Mouse (Mus musculus) 416B (cell line): ENCODE results near the gene Gm20479.

Source experiments
- DNase-seq: peaks from one replicate; pipeline ENCODE4 v3.0.0; 2011; ENCODE audit warnings: low read depth

Gm20479 gene

DNA sequence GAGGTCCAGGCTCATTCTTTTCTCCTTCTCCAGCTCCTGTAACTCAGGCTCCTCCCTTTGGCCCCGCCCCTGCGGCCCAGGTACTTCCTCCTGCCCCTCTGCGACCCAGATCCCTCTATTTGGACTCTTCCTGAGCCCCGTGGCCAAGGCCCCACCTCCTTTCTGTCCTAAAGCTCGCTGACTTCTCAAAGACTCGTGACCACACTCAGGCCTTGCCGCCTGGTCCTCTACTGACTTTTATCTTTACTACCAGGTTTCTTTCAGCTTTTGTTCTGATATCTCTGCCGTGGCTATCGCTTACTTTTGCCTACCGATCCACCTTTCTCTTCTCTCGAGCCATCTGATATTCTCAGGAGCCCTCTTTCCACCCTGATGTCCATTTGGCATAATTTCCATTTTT, 10.8 kb upstream of the Gm20479 start:
- peak; percentile 29 for DNase-seq

DNA sequence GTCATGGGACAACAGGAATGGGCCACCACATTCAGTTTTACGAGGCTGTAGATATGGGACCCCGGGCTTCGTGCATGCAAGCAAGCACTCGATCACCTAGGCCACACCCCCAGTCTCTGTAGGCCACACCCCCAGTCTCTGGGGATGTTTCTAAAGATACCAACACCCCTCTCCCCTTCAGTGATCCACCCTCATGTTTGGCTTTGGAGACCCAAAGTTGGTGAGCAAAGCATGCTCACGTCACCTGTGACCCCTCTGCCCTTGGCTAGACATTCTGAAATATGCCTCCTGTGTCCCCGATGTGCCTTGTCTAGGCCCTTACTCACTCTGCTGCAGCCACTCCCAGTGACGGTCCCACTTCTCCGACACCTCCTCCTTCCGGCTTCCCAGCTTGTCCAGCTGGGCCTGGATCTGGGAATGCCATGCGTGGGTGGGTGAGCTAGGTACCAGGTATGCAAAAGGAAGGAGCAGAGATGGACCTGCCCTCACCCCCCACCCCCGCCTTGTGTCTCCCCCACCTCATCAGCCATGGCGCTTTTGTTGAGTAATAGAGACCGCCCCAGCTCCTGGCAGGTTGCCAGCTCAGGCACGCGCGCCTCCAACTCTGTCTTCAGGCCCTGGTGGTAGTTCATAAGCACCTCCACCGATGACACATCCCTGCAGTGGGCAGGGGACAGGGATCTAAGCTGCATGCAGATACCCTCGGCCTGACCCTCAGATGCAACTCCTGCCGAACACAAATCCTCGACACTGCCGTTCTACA, 9.0 kb upstream of the Gm20479 start:
- DNase-seq, result no peak

DNA sequence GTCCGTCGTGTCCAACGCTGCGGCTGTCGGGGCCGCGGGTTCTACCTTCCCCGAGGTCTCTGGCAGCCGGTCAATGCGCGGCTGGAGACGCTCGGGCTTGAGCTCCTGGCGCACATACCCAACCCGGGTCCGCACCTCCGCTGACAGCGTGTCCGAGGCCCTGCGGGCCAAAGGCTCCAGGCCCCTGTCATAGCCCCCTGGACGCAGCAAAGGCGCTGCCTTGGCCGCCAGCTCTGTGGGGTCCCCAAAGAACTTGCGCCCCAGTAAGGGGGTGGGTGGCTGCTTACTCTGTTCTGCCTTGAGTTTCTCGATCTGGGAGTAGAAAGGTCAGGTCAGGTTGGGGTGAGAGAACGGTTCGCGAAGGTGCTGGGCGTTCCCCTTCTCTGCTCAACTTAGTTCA, 7.2 kb upstream of the Gm20479 start:
- DNase-seq, result no peak

DNA sequence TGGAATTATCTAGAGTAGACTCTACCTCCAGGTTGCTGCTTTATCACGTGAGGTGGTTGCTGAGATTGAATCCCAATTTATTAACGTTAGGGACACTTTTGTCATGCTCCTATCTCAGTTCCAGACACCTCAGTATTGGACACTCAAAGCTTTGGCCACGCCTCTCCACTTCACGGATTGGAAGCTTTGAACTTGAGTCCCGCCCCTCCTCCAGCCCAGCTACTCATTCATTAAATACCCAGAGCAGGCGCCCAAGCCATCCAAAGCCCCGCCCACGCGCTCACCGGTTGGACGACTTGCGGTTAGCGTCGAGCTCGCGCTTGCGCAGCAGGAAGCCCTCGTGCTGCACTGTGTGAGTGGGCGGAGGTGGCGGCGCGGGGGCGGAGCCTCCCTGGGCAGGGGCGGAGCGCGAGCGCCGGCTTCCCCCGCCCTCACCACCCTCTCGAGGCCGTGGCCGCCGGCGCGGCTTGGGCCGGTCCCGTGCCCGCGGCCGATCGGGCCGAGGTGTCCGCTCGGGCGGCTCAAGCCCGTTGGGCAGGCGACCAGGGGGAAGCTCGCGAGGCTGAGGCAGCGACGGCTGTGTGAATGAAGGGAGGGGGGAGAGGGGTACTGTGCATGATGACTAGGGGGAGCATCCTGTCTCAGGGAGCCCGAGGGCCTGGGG, 4.2 kb upstream of the Gm20479 start:
- peak; percentile 100 for DNase-seq

DNA sequence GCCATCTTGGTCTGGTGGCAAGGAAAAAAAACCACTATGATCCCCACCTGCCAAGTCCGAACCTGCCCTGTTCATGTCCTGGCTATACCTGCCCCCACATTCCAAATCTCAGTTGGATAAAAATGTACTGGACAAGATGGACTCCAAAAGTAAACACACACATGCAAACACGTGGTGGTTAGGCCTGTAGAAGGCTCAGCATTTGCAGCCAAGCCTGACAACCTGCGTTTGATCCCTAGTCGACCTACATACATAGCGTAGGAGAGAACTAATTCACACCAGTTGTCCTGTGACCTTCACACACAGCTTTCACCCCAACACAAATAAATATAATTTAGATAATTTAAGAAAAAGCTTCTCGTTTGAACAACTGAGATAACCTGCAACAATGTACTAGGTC, 3.5 kb upstream of the Gm20479 start:
- DNase-seq, result no peak

DNA sequence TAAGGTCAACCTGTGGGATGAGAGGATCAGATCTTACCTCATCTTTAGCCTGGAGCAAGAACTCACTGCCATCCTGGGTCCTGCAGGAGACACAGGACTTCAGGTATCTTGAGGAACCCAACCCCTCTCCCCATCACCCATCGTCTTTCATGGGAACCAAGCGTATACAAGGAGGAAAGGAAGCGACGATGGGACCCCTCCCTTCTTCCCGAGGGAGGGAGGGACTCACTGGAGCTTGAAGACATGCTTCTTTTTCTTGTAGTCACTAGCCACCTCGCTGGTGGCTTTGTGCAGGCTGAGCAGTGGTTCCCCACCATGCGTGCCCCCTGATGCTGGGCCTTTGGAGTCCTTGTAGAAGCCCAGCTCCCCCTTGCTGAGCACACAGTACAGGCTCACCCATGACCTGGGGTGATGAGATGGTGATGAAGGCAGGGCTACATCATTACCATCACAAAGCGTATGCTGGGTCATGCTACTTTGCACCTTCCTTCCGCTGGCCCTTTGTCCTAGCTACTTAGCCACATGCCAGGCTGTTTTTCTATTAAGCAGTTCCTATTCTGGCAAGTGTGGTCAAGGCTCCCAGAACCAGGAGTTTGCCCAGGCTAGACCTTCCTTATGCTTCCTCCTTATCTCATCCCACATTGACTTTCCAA, 2.6 kb upstream of the Gm20479 start:
- DNase-seq, result no peak

DNA sequence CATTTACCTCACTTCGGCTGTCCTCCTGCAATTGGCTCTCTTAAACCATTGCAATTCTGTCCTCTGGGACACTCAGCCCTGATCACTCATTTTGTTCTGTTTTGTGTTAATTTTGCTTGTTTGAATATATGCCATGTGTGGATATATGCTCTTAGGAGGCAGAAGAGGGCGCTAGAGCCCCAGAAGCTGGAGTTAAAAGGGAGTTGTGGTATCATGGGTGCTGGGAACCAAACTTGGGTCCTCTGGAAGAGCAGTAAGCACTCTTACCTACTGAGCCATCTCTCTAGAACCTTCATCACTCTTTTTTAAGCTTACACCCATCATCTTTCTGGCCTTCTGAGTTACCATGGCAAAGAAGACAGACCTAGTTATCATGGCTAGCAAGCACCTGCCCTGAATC, 1.9 kb upstream of the Gm20479 start:
- no peak for DNase-seq

DNA sequence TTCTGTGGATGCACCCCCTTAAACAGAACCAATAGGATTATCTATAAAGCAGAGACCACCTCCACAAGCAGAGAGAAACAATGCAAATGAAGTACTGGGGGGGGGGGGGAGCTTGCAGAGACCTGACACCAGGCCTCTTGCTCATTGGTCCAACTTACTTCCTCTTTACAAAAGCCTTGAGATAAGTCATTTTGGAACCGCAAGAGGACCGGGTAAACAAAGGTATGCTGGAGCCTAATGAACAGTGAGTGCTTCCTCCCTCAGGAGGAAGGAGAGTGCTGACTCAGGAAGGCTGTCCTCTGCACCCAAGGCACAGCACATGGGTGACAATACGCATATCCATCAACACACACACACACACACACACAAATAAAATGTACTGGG, 368 bp upstream of the Gm20479 start:
- peak; percentile 96 for DNase-seq

DNA sequence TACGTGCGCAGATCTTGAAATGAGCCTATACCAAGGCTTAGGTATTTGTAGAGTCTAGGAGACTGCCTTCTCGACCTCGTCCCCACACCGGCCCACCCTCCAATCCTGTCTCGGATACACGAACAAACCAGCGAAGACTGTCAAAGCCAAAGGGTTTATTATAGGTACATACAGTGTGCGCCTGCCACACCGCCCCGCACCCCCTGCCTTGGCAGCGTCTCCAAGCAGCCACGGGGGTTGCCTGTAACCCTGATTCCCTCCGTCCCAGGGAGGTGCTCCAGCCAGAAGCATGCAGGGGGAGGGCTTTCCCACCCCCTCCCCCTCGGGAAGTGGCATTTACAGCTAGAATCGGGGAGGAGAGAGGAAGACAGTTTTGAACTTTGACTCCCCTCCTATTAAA, 971 bp downstream of the Gm20479 start:
- DNase-seq, result peak; percentile 87

DNA sequence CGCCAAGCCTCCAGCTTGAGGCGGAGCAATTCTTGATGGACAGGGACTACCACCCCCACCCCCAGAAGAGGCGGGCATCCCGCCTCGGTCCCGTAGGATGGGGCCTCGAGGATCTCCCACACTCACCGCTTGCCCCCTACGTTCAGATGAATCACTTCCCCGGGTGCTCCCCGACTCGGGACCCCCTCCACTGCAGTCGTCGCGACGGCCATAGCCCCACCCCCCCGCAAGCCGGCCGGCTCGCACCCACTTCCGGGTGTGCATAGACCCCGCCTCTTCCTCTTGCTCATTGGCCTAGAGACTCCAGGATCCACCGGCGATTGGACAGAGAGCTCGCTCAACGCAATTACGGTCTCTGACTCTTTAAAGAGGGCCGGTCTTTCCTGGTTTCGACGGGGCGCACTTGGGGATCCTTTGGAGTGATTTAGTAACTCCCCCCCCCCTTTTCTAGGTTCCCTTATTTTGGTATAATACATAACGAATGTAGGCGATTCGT, 1.4 kb downstream of the Gm20479 start, which contains the start of gene Shkbp1:
Gene Shkbp1 (minus strand): TSS at position 275 of the 496 bp plus-strand sequence.
- peak; percentile 96 for DNase-seq

DNA sequence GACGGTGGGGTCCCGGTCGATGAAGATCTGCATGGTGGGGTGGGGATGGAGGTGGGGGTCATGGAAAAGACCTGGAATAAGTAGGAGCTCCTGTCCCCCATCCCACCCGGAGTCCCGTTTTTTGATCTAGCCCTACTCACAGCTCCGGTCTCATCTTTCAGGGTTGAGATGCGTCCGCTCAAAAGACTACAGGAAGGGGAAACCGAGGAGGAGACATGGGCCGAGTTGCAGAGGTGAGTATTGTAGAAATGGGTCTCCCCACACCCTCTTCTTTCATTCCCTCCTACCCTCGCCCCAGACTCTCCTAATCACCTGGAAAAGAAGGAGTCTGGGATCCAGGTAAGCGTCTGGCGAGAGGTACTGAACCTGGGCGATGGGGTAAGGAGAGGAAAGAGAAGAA, 2.0 kb downstream of the Gm20479 start:
- peak; percentile 22 for DNase-seq

DNA sequence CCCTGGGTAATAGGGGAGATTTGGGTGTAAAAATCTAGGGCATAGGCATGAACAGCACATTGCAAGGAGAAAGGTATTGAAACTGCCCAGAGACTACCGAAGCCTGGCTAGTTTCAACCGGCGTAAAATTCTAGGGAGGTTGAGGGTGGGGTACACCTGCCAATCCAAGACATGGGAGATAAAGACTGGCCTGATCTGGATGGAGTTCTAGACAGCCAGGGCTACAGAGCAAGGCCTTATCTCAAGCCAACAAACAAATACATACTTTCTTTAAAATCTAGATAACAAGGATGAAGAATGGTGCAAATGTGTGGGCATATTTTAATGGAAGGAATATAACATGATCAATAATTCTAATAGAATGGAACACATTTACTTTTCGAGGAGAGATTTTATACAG, 2.4 kb downstream of the Gm20479 start:
- no peak for DNase-seq

DNA sequence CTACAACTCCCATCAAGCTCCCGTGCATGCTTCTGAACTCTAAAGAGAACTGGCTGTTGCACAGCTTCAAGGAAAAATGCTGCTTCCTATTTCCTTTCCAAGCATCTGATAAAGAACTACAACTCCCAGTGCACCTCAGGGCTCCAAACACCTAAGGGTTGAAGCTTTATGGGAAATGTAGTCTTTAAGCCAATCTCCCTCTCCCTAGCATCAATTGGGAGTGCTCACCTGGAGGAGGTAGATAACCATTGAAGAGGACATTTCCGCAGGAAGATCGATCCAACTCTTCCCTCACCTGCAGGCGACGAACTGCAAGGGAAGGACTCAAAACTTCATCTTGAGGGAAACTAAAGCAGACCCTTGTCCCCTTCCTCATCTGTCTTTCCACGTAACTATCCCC, 3.1 kb downstream of the Gm20479 start:
- peak; percentile 50 for DNase-seq

DNA sequence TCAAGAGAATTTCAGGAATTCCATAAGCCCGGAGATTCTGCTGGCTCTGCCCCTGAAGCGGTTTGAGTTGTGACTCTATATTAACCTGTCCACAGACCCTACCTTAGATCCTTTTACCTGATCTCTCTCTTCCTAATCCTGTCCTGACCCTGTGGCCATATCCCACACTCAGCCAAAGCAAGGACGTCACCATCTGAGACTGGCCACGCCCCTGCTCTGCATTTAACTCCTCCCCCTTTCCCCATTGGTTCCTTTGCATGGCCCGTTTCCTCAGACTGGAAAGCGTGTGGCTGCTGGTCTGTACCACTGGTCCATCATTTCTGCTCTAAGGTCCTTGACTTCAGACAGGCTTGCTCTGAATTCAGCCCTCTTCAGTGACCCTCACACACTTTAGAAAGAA, 11.8 kb downstream of the Gm20479 start:
- peak; percentile 23 for DNase-seq

DNA sequence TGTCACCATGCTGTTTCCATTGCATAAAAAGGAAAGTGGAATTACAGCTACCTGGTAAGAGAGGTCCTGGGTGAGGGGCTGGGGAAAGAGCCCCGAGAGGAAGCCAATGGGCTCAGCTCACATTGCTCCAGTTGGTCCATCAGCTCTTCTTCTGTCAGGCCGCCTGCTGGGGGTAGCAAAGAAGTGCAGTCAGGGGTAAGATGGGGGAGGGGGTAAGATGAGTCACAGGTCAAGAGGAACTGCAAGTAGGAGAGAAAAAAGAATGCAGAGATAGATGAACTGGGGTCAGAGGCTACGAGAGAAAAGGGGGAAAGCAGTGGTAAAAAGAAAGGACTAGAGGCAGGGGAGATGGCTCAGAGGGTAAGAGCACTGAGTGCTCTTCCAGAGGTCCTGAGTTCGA, 14.6 kb downstream of the Gm20479 start:
- DNase-seq, result peak; percentile 84

DNA sequence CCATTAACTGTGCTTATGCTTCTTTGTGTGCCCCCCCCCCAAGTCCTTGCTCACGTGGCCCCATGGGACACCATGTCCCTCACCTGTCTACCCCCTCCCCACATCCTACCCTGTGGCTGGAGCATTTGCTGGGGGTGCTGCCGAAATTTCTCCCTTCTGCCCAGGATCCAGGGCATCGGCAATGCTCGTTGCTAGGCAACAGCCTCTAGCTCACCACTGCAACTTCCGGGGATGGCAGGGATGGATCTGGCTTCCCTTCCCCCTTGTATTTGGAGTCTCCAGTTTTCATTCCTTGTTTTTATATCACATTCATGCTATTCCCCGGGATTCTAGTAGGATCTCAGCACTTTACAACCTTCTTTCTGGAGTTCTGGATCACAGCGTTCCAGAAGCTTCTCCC, 17.7 kb downstream of the Gm20479 start:
- DNase-seq, result no peak

DNA sequence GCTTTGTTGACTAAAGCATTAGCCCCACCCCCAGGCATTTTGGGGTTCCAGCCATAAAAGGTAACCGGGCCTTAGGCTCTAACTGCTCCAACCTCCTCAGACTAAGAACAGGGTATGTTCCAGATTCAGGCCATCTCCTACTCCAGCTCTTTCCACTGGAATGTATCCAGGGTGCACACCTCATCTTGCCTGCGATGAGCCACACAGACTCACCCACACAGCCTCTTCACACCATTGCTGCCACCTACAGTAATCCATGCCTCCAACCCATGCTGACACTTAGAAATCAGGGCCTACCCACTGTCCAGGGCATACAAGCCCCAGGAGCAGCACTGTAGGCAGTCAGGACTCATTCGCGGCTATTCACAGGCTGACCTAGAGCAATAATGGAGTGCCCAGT, 18.1 kb downstream of the Gm20479 start:
- DNase-seq, result no peak

DNA sequence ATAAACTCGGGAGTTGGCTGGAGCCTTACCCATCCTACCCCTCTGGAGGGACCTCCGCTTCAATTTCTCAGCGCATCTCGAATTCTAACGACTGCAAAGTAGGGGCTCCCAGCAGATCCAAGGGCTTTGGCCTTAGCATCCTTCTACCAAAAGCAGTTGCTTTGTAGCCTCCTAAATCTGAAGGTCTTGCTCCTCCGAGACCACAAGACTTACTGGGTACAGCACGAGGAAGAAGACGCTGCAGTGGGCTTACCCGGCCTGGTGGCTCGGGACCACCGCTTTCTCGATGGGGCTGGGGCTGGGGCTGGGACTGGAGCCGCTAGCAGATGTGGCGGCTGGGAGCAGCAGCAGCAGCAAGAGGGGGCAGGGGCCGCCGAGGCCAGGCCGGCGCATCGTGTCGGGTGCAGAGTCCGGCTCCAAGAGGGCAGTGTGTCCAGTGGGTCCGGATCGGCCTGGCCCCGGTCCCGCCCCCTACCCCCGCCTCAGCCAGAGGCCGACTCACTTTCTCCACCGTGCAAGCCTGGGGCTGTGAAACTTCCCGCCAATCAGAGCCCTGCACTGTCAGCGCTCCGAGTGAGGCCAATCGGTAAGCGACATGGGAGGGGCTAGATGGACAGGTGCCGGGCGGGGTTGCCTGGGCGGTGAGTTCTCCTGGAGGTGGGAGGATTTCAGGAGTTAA, 19.9 kb downstream of the Gm20479 start, which contains the start of gene Ltbp4:
Gene Ltbp4 (minus strand): TSS at position 518 of the 679 bp plus-strand sequence.
- DNase-seq, result no peak

DNA sequence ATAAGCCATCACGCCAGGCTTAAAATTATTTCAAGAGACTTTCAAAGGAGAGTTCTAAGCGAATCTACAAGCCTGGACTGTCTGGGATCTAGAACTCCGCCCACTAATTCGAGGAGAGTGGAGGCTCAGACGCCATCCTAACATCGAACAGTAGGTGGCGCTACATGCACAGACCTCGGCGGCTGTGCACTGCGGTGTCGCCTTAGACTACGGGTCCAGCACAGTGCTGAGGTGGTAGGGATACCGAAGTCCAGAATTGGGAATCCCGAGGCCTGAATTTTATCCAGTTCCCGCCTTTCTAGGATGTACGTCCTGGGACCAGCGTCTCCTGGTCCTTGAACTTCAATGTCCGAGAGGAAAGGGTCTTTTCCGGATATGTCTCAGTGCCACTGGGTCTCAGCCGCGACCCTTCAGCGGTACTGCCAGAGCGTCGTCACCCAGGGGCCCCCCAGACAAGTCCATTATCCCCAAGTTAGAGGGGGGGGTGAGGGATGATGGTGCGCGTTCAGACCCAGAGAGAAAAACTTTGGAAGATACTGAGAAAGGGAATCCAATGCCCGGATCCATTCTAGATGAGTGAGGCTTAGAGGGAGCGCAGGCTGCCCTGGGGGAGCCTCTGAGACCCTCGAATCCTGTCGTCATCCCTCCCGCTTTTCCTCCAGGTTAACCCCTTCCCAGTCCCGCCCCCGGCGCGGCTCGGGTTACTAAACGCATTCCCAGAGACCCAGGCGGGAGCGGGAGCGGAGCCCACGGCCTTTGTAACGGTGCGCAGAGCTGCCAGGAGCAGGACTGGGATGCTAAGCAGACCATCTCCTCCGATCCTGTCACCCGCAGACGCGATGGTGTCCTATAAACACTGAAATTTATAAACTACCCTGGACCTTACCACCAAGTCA, 21.0 kb downstream of the Gm20479 start:
- DNase-seq, result peak; percentile 80

DNA sequence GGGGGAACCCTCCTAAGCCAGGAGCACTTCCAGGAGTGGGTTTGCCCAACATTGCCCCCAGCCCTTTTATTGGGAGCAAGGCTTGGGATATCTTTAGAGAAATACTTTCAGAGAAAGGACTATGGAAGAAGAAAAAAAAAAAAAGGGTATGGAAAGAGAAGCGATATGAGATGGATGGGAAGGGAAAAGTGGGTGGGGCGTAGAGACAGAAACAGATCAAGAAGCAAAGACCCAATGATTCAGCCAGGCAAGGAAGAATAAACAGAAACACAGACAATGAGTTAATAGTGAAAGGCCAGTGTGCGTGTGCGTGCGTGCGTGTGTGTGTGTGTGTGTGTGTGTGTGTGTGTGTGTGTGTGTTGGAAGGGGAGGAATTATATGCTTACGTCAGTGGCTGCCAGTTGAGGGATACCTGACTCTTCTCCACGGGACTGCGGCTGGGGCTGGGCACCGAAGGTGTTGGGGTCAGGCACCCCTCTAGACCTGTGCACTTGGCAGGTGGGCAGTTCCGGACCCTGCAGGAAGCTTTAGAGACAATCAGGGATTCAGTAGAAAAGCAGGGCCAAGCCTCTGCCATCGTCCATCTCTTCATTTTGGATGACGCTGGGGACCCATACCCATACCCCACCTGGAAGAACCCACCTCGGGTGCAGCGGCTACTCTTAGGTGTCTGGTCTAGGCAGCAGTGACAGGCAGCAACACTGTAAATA, 22.1 kb downstream of the Gm20479 start:
- no peak for DNase-seq
